Mouse (Mus musculus) E14TG2a.4 (cell line): ENCODE measurements around the gene Mapkapk3.

Experiments
- H3K27me3 ChIP-seq: 2 replicates; pipeline ENCODE4 v1.6.1; 2014; ENCODE audit warnings: low read length, control low read depth; ENCODE audit not compliant: insufficient read depth
- H3K36me3 ChIP-seq: 2 replicates; pipeline ENCODE4 v1.6.1; 2014; ENCODE audit warnings: low read length, control low read depth; ENCODE audit not compliant: insufficient read depth
- H3K4me1 ChIP-seq: replicated peaks from 2 replicates; pipeline ENCODE4 v1.6.1; 2014; ENCODE audit warnings: low read depth, low read length, control low read depth
- H3K4me3 ChIP-seq: replicated peaks from 2 replicates; pipeline ENCODE4 v1.5.1; 2014; ENCODE audit warnings: mild to moderate bottlenecking, low read length
- H3K9me3 ChIP-seq: 2 replicates; pipeline ENCODE4 v1.6.1; 2014; ENCODE audit warnings: low read length, control low read depth
- CTCF ChIP-seq: conservative IDR thresholded peaks from 2 replicates; pipeline ENCODE4 v1.5.1; 2014; ENCODE audit warnings: low read length
- NANOG ChIP-seq: IDR thresholded peaks from 2 replicates; pipeline ENCODE4 v1.6.1; 2014; ENCODE audit warnings: borderline replicate concordance, low read length, mixed read lengths
- POU5F1 ChIP-seq: IDR thresholded peaks from 2 replicates; pipeline ENCODE4 v1.6.1; 2014; ENCODE audit warnings: low read length, borderline replicate concordance

Mapkapk3 gene

GRCm38 (mm10) chr9:107288711-107289110 is 966 bp downstream of the Mapkapk3 start:
- Histone ChIP-seq H3K36me3 (peaks cover 31% of the 10 kb centered on the region), H3K9me3 (no peaks in the 10 kb centered on the region), H3K27me3 (no peaks in the 10 kb centered on the region; the same call in 1 of the 2 replicates), H3K4me3 (peak overlapping the region; percentile 87), H3K4me1 (peaks cover 61% of the 10 kb centered on the region)
- no peak for TF ChIP-seq CTCF
- TF ChIP-seq POU5F1, result no peak
- no peak for TF ChIP-seq NANOG

GRCm38 (mm10) chr9:107288105-107288650 is 1.5 kb downstream of the Mapkapk3 start:
- Histone ChIP-seq H3K4me3 (peak overlapping the region; percentile 87), H3K36me3 (peaks cover 31% of the 10 kb centered on the region), H3K27me3 (no peaks in the 10 kb centered on the region; the same call in 1 of the 2 replicates), H3K9me3 (no peaks in the 10 kb centered on the region), H3K4me1 (peaks cover 62% of the 10 kb centered on the region)
- TF ChIP-seq NANOG (no peak), CTCF (no peak), POU5F1 (no peak)

- Histone ChIP-seq H3K4me3 (peak overlapping the region; percentile 87; the same call in 1 of the 2 replicates), H3K9me3 (no peaks in the 10 kb centered on the region), H3K27me3 (no peaks in the 10 kb centered on the region), H3K4me1 (peaks cover 71% of the 10 kb centered on the region), H3K36me3 (peaks cover 31% of the 10 kb centered on the region)
- TF ChIP-seq CTCF, result no peak
- no peak for TF ChIP-seq NANOG
- no peak for TF ChIP-seq POU5F1
These were observed 2.4 kb downstream of the Mapkapk3 start for GRCm38 (mm10) chr9:107287294-107287693.

- 0 out of 2 replicates have a peak overlapping the region, but pooled peaks have one; percentile 11 for H3K4me3 ChIP-seq
- peaks cover 35% of the 10 kb centered on the region for H3K36me3 ChIP-seq
- H3K4me1 ChIP-seq, result peaks cover 88% of the 10 kb centered on the region
- no peaks in the 10 kb centered on the region for H3K27me3 ChIP-seq
- TF ChIP-seq POU5F1 (no peak), CTCF (no peak)
- H3K9me3 ChIP-seq, result no peaks in the 10 kb centered on the region
These were observed 4.7 kb downstream of the Mapkapk3 start for GRCm38 (mm10) chr9:107285009-107285408.

GRCm38 (mm10) chr9:107282951-107283350 is 6.7 kb downstream of the Mapkapk3 start:
- no peaks in the 10 kb centered on the region for H3K27me3 ChIP-seq
- H3K9me3 ChIP-seq, result no peaks in the 10 kb centered on the region
- H3K36me3 ChIP-seq, result peaks cover 43% of the 10 kb centered on the region
- TF ChIP-seq CTCF, result no peak
- no peak for TF ChIP-seq NANOG
- no peak for TF ChIP-seq POU5F1
- no peak overlapping the region for H3K4me3 ChIP-seq
- H3K4me1 ChIP-seq, result peaks cover 90% of the 10 kb centered on the region

GRCm38 (mm10) chr9:107281241-107281987 is 8.3 kb downstream of the Mapkapk3 start:
- Histone ChIP-seq H3K9me3 (no peaks in the 10 kb centered on the region), H3K4me3 (peak overlapping the region; percentile 63), H3K4me1 (peaks cover 88% of the 10 kb centered on the region), H3K27me3 (no peaks in the 10 kb centered on the region), H3K36me3 (peaks cover 30% of the 10 kb centered on the region)
- TF ChIP-seq CTCF (no peak), NANOG (no peak)

GRCm38 (mm10) chr9:107280322-107281027 is 9.2 kb downstream of the Mapkapk3 start:
- TF ChIP-seq CTCF (no peak), NANOG (0 out of 2 replicates have a peak, but pooled peaks have one; percentile 27)
- H3K27me3 ChIP-seq, result no peaks in the 10 kb centered on the region
- H3K36me3 ChIP-seq, result peaks cover 30% of the 10 kb centered on the region
- peaks cover 88% of the 10 kb centered on the region for H3K4me1 ChIP-seq
- peak overlapping the region; percentile 63 for H3K4me3 ChIP-seq
- H3K9me3 ChIP-seq, result no peaks in the 10 kb centered on the region
